Mouse (Mus musculus) heart, adult 18-20 months (tissue): ENCODE data around the gene Pcsk6. TPM values are rescaled to one million over a fixed set of nuclear protein-coding genes. Genes with fewer than 3 reads are reported as not detected.

ENCODE experiments used
- total RNA-seq, 2 experiments: library from RNA; stranded (reverse); gene quantifications; 2 replicates each; pipeline ENCODE4 v1.2.3; 2021

Gene Pcsk6
- total RNA-seq, 2 experiments from 2014 or later, result 34.8 to 36.9 TPM

Other genes with a start within 250 kb of the Pcsk6 start
- 10 to 100 TPM; 33.2 to 34.3 TPM for gene Tarsl2, start 216.8 kb upstream of the Pcsk6 start, total RNA-seq
- 10 to 100 TPM; 20.1 to 24.0 TPM for gene Tm2d3, start 170.6 kb upstream of the Pcsk6 start, total RNA-seq
- not detected for gene Gm45213, start 181.9 kb downstream of the Pcsk6 start, total RNA-seq
- gene Snrpa1, start 197.3 kb downstream of the Pcsk6 start, total RNA-seq, result 10 to 100 TPM; 21.6 to 22.5 TPM
- 10 to 100 TPM; 35.6 to 40.2 TPM for gene Selenos, start 217.9 kb downstream of the Pcsk6 start, total RNA-seq
- 10 to 100 TPM in 1 of 2 experiments, 1 to 10 TPM in 1; 9.7 to 11.8 TPM for gene Chsy1, start 247.8 kb downstream of the Pcsk6 start, total RNA-seq